Mouse (Mus musculus): ENCODE measurements around the gene Rpl23. TPM values are rescaled to one million over a fixed set of nuclear protein-coding genes. Genes with fewer than 3 reads are reported as not detected.

Gene Rpl23
- polyA plus RNA-seq, 1 experiment, result 1,391 TPM

- no peak overlapping the region for H3ac ChIP-seq (ENCODE audit: control insufficient read depth, insufficient read length, low read depth)
- peaks cover 99% of the 10 kb centered on the region for H3K79me2 ChIP-seq (ENCODE audit: control insufficient read depth, insufficient read depth)
- peaks cover 66% of the 10 kb centered on the region for H3K79me3 ChIP-seq (ENCODE audit: low read depth)
- no peak for TF ChIP-seq MYOD1 (IDR thresholded peaks at IDR 0.05; ENCODE audit: control insufficient read depth, insufficient read length, low read depth)
- TF ChIP-seq USF1 (IDR thresholded peaks at IDR 0.05; ENCODE audit: low read depth), result no peak
- no peak for TF ChIP-seq CEBPB (IDR thresholded peaks at IDR 0.05; ENCODE audit: low read depth)
- TF ChIP-seq CTCF (IDR thresholded peaks at IDR 0.05; ENCODE audit: control insufficient read depth, insufficient read depth, insufficient read length), result no peak
- no peak for TF ChIP-seq MAX (IDR thresholded peaks at IDR 0.05)
- no peak for TF ChIP-seq MYOG (IDR thresholded peaks at IDR 0.05; ENCODE audit: control insufficient read depth, extremely low read depth, insufficient read length)
- no peak for TF ChIP-seq FOSL1 (IDR thresholded peaks at IDR 0.05; ENCODE audit: insufficient read depth, low read length, poor library complexity, severe bottlenecking)
- peaks cover 96% of the 10 kb centered on the region for H3K36me3 ChIP-seq (ENCODE audit: control insufficient read depth, insufficient read depth)
- no peaks in the 10 kb centered on the region for H3K27me3 ChIP-seq (ENCODE audit: control insufficient read depth, insufficient read depth, insufficient read length)
- H3K4me3 ChIP-seq (ENCODE audit: insufficient read depth, poor library complexity, severe bottlenecking), result no peak overlapping the region
These were observed 45.4 kb upstream of the Rpl23 start for GRCm38 (mm10) chr11:97827654-97828053.

- H3K79me2 ChIP-seq (ENCODE audit: control insufficient read depth, insufficient read depth), result peaks cover 99% of the 10 kb centered on the region
- no peak overlapping the region for H3ac ChIP-seq (ENCODE audit: control insufficient read depth, insufficient read length, low read depth)
- H3K27me3 ChIP-seq (ENCODE audit: control insufficient read depth, insufficient read depth, insufficient read length), result no peaks in the 10 kb centered on the region
- H3K4me3 ChIP-seq (ENCODE audit: insufficient read depth, poor library complexity, severe bottlenecking), result no peak overlapping the region
- TF ChIP-seq MYOD1 (IDR thresholded peaks at IDR 0.05; ENCODE audit: control insufficient read depth, insufficient read length, low read depth) (no peak), MYOG (IDR thresholded peaks at IDR 0.05; ENCODE audit: control insufficient read depth, extremely low read depth, insufficient read length) (no peak), MAX (IDR thresholded peaks at IDR 0.05) (no peak), USF1 (IDR thresholded peaks at IDR 0.05; ENCODE audit: low read depth) (no peak), CTCF (IDR thresholded peaks at IDR 0.05; ENCODE audit: control insufficient read depth, insufficient read depth, insufficient read length) (no peak), FOSL1 (IDR thresholded peaks at IDR 0.05; ENCODE audit: insufficient read depth, low read length, poor library complexity, severe bottlenecking) (no peak), CEBPB (IDR thresholded peaks at IDR 0.05; ENCODE audit: low read depth) (no peak)
- H3K79me3 ChIP-seq (ENCODE audit: low read depth), result peaks cover 71% of the 10 kb centered on the region
- peaks cover 97% of the 10 kb centered on the region for H3K36me3 ChIP-seq (ENCODE audit: control insufficient read depth, insufficient read depth)
These were observed 44.2 kb upstream of the Rpl23 start for GRCm38 (mm10) chr11:97826414-97826813.

GRCm38 (mm10) chr11:97825971-97826370, 43.7 kb upstream of the Rpl23 start:
- H3K27me3 ChIP-seq (ENCODE audit: control insufficient read depth, insufficient read depth, insufficient read length), result no peaks in the 10 kb centered on the region
- H3ac ChIP-seq (ENCODE audit: control insufficient read depth, insufficient read length, low read depth), result no peak overlapping the region
- H3K79me3 ChIP-seq (ENCODE audit: low read depth), result peaks cover 72% of the 10 kb centered on the region
- peaks cover 98% of the 10 kb centered on the region for H3K36me3 ChIP-seq (ENCODE audit: control insufficient read depth, insufficient read depth)
- H3K79me2 ChIP-seq (ENCODE audit: control insufficient read depth, insufficient read depth), result peaks cover 99% of the 10 kb centered on the region
- TF ChIP-seq USF1 (IDR thresholded peaks at IDR 0.05; ENCODE audit: low read depth) (no peak), CEBPB (IDR thresholded peaks at IDR 0.05; ENCODE audit: low read depth) (no peak), MYOD1 (IDR thresholded peaks at IDR 0.05; ENCODE audit: control insufficient read depth, insufficient read length, low read depth) (no peak), CTCF (IDR thresholded peaks at IDR 0.05; ENCODE audit: control insufficient read depth, insufficient read depth, insufficient read length) (no peak), MYOG (IDR thresholded peaks at IDR 0.05; ENCODE audit: control insufficient read depth, extremely low read depth, insufficient read length) (no peak)
- H3K4me3 ChIP-seq (ENCODE audit: insufficient read depth, poor library complexity, severe bottlenecking), result no peak overlapping the region

DNA sequence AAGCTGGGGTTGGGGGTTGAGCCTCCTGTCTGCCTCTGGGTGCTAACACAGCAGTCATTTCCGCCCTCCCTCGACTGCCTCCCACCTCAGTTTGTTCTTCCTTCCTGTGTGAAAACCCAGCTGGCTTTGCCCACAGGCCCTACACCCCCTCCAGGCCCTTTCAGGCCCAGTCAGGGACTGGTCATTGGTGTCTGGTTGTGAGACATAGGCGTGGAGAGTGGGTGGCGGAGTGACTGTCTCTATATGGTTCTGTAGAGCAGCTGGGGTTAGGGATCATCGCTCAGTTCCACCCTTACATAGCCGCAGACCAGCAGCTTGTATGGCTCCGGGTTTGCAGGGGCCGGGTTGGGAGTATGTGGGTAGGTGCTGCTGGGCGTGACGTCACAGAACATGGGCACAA, 43.1 kb upstream of the Rpl23 start:
- Histone ChIP-seq H3K27me3 (ENCODE audit: control insufficient read depth, insufficient read depth, insufficient read length) (no peaks in the 10 kb centered on the region), H3K79me2 (ENCODE audit: control insufficient read depth, insufficient read depth) (peaks cover 99% of the 10 kb centered on the region), H3K36me3 (ENCODE audit: control insufficient read depth, insufficient read depth) (peaks cover 99% of the 10 kb centered on the region), H3ac (ENCODE audit: control insufficient read depth, insufficient read length, low read depth) (no peak overlapping the region), H3K79me3 (ENCODE audit: low read depth) (peaks cover 71% of the 10 kb centered on the region), H3K4me3 (ENCODE audit: insufficient read depth, poor library complexity, severe bottlenecking) (no peak overlapping the region)
- TF ChIP-seq USF1 (IDR thresholded peaks at IDR 0.05; ENCODE audit: low read depth), result no peak
- no peak for TF ChIP-seq FOSL1 (IDR thresholded peaks at IDR 0.05; ENCODE audit: insufficient read depth, low read length, poor library complexity, severe bottlenecking)

DNA sequence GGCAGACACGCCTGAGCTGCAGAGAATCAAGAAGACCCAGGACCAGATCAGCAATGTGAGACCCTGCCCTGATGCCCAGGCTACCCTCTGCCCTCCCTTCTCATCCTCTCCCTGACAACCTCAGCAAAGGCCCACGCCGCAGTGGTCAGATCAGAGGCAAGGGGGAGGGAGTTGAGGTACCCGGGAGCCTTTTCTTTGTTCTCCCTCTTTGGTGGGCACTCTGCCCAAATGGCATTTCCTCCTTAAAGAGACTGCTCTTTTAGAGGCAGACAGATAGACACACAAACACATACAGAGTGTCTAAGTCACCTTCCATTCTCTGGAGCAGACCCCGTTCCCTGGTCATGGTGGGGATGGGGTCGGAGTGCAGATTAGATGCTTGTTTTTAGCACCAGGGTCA, 42.7 kb upstream of the Rpl23 start:
- peaks cover 99% of the 10 kb centered on the region for H3K79me2 ChIP-seq (ENCODE audit: control insufficient read depth, insufficient read depth)
- H3K27me3 ChIP-seq (ENCODE audit: control insufficient read depth, insufficient read depth, insufficient read length), result no peaks in the 10 kb centered on the region
- H3K79me3 ChIP-seq (ENCODE audit: low read depth), result peaks cover 70% of the 10 kb centered on the region
- TF ChIP-seq USF1 (IDR thresholded peaks at IDR 0.05; ENCODE audit: low read depth), result no peak
- no peak for TF ChIP-seq CEBPB (IDR thresholded peaks at IDR 0.05; ENCODE audit: low read depth)
- H3K36me3 ChIP-seq (ENCODE audit: control insufficient read depth, insufficient read depth), result peaks cover 99% of the 10 kb centered on the region
- H3ac ChIP-seq (ENCODE audit: control insufficient read depth, insufficient read length, low read depth), result no peak overlapping the region
- H3K4me3 ChIP-seq (ENCODE audit: insufficient read depth, poor library complexity, severe bottlenecking), result no peak overlapping the region

GRCm38 (mm10) chr11:97824168-97824567, 41.9 kb upstream of the Rpl23 start:
- peaks cover 70% of the 10 kb centered on the region for H3K79me3 ChIP-seq (ENCODE audit: low read depth)
- no peak for TF ChIP-seq CEBPB (IDR thresholded peaks at IDR 0.05; ENCODE audit: low read depth)
- no peak for TF ChIP-seq CTCF (IDR thresholded peaks at IDR 0.05; ENCODE audit: control insufficient read depth, insufficient read depth, insufficient read length)
- TF ChIP-seq MYOG (IDR thresholded peaks at IDR 0.05; ENCODE audit: control insufficient read depth, extremely low read depth, insufficient read length), result no peak
- no peak for TF ChIP-seq MYOD1 (IDR thresholded peaks at IDR 0.05; ENCODE audit: control insufficient read depth, insufficient read length, low read depth)
- no peak for TF ChIP-seq MAX (IDR thresholded peaks at IDR 0.05)
- no peak for TF ChIP-seq FOSL1 (IDR thresholded peaks at IDR 0.05; ENCODE audit: insufficient read depth, low read length, poor library complexity, severe bottlenecking)
- H3K4me3 ChIP-seq (ENCODE audit: insufficient read depth, poor library complexity, severe bottlenecking), result no peak overlapping the region
- no peaks in the 10 kb centered on the region for H3K27me3 ChIP-seq (ENCODE audit: control insufficient read depth, insufficient read depth, insufficient read length)
- peaks cover 99% of the 10 kb centered on the region for H3K36me3 ChIP-seq (ENCODE audit: control insufficient read depth, insufficient read depth)
- H3K79me2 ChIP-seq (ENCODE audit: control insufficient read depth, insufficient read depth), result peaks cover 99% of the 10 kb centered on the region
- H3ac ChIP-seq (ENCODE audit: control insufficient read depth, insufficient read length, low read depth), result no peak overlapping the region

Data from C2C12 (cell line).